Mouse (Mus musculus) liver, embryonic 14.5 days (tissue): ENCODE results near the gene Fes. TPM values are rescaled to one million over a fixed set of nuclear protein-coding genes. Genes with fewer than 3 reads are reported as not detected.

Source experiments
- ATAC-seq: fragments of 200-750 bp; cut with Nextera tagmentation; 2 replicates; pipeline ENCODE4 v1.8.0; 2017; ENCODE audit warnings: moderate number of reproducible peaks, mild to moderate bottlenecking, moderate library complexity; ENCODE audit not compliant: insufficient read depth
- DNase-seq, 3 experiments: peaks; one replicate each; pipeline ENCODE4 v3.0.0-alpha.2; 2012 to 2013; ENCODE audit warnings: low read depth in 3 of 3, low spot score in 3 of 3
- H3K27ac ChIP-seq: fragments of 300-500 bp; sonication (generic); 2 replicates; pipeline ENCODE4 v1.5.1; 2014; ENCODE audit warnings: moderate library complexity, mild to moderate bottlenecking, control low read depth, inconsistent platforms
- H3K27me3 ChIP-seq: fragments of 300-500 bp; sonication (generic); 2 replicates; pipeline ENCODE4 v1.6.1; 2014; ENCODE audit warnings: mild to moderate bottlenecking, low read length, moderate library complexity; ENCODE audit not compliant: control insufficient read depth, insufficient read depth
- H3K36me3 ChIP-seq: fragments of 300-500 bp; sonication (generic); replicated peaks from 2 replicates; pipeline ENCODE4 v1.6.1; 2014; ENCODE audit warnings: low read depth; ENCODE audit not compliant: control insufficient read depth, insufficient read depth
- H3K4me1 ChIP-seq, 2 experiments: fragments of 200-500 bp in 1 of 2; fragments of 300-500 bp in 1 of 2; sonication (generic) in 1 of 2; replicated peaks; 2 replicates each; pipeline ENCODE4 v1.6.1; 2012 to 2014; ENCODE audit warnings: antibody characterized with exemption in 1 of 2, inconsistent platforms in 1 of 2, low read length in 1 of 2; ENCODE audit not compliant: control insufficient read depth in 2 of 2, insufficient read depth in 2 of 2
- H3K4me2 ChIP-seq: fragments of 300-500 bp; sonication (generic); 2 replicates; pipeline ENCODE4 v1.6.1; 2014; ENCODE audit warnings: low read depth, mild to moderate bottlenecking, control low read depth, moderate library complexity
- H3K4me3 ChIP-seq, 2 experiments: fragments of 200-500 bp in 1 of 2; fragments of 300-500 bp in 1 of 2; sonication (generic) in 1 of 2; 2 replicates each; pipeline ENCODE4 v1.5.1; 2012 to 2014; ENCODE audit warnings: low read depth in 2 of 2, low read length in 2 of 2, mild to moderate bottlenecking in 2 of 2, control low read depth in 1 of 2, inconsistent platforms in 1 of 2, moderate library complexity in 1 of 2; ENCODE audit not compliant: insufficient read depth in 1 of 2
- H3K9ac ChIP-seq: fragments of 300-500 bp; sonication (generic); replicated peaks from 2 replicates; pipeline ENCODE4 v1.6.1; 2014; ENCODE audit warnings: mild to moderate bottlenecking, control low read depth, moderate library complexity
- H3K9me3 ChIP-seq: fragments of 300-500 bp; sonication (generic); 2 replicates; pipeline ENCODE4 v1.6.1; 2016; ENCODE audit warnings: low read length, mixed read lengths; ENCODE audit not compliant: control insufficient read depth
- CTCF ChIP-seq: IDR thresholded peaks from 2 replicates; pipeline ENCODE4 v1.5.1; 2016; ENCODE audit warnings: antibody characterized with exemption, low read depth, control low read depth
- EP300 ChIP-seq: IDR thresholded peaks from 2 replicates; pipeline ENCODE4 v1.6.1; 2016; ENCODE audit warnings: antibody characterized with exemption, low read depth
- WGBS: fragments of 180-500 bp; shearing (Covaris S2); extraction: QIAGEN DNeasy Blood & Tissue Kit; methylation state at CpG from one replicate; pipeline ENCODE4 v1.1.7; 2014; ENCODE audit not compliant: insufficient replicate concordance; 5-methylcytosine and 5-hydroxymethylcytosine counted together
- polyA plus RNA-seq, 2 experiments: library from polyadenylated mRNA; depleted of rRNA in 1 of 2; stranded (reverse) in 1 of 2; unstranded in 1 of 2; fragments of >200 nt; fragmentation: Nextera tagmentation in 1 of 2; extraction: Ambion mirVana in 1 of 2; gene quantifications; 2 replicates each; pipeline versions ENCODE4 v1.2.1 to v1.2.3; 2012 to 2014

Gene Fes
- polyA plus RNA-seq, 2 experiments = 9.0 to 11.9 TPM

GRCm38 (mm10) chr7:80426363-80426762 is 38.6 kb upstream of the Fes start:
- no peak overlapping the region for H3K9ac ChIP-seq
- 31% methylated on average over 7 of the region's 7 CpGs for WGBS
- H3K36me3 ChIP-seq = no peaks in the 10 kb centered on the region
- H3K27me3 ChIP-seq = no peaks in the 10 kb centered on the region
- no peak for TF ChIP-seq EP300
- no peak for TF ChIP-seq CTCF
- no peak overlapping the region for H3K27ac ChIP-seq
- ATAC-seq = no peak
- no peak overlapping the region for H3K4me3 ChIP-seq
- peak in 1 of 3 experiments; percentile 39 for DNase-seq
- H3K4me2 ChIP-seq = no peak overlapping the region
- peaks cover 0 to 6% of the 10 kb centered on the region in 2 experiments; a peak in 2 of 4 replicates for H3K4me1 ChIP-seq
- H3K9me3 ChIP-seq = no peaks in the 10 kb centered on the region

GRCm38 (mm10) chr7:80424722-80425121 is 37.0 kb upstream of the Fes start:
- no peaks in the 10 kb centered on the region for H3K27me3 ChIP-seq
- no peak for TF ChIP-seq EP300
- TF ChIP-seq CTCF = peak; percentile 64
- H3K36me3 ChIP-seq = no peaks in the 10 kb centered on the region
- ATAC-seq = no peak
- no peak overlapping the region for H3K27ac ChIP-seq
- H3K9me3 ChIP-seq = no peaks in the 10 kb centered on the region
- H3K4me1 ChIP-seq = peaks cover 0 to 6% of the 10 kb centered on the region in 2 experiments; a peak in 2 of 4 replicates
- no peak overlapping the region for H3K4me3 ChIP-seq
- WGBS = 49% methylated on average over 6 of the region's 6 CpGs
- H3K4me2 ChIP-seq = no peak overlapping the region
- DNase-seq = no peak
- H3K9ac ChIP-seq = no peak overlapping the region

- ATAC-seq (no peak), DNase-seq (no peak)
- no peaks in the 10 kb centered on the region for H3K36me3 ChIP-seq
- no peaks in the 10 kb centered on the region for H3K9me3 ChIP-seq
- H3K4me3 ChIP-seq = no peak overlapping the region; a peak in 1 of 4 replicates
- H3K27ac ChIP-seq = no peak overlapping the region
- no peak overlapping the region for H3K9ac ChIP-seq
- TF ChIP-seq EP300 (no peak), CTCF (no peak)
- H3K4me2 ChIP-seq = peak overlapping the region; percentile 48
- H3K4me1 ChIP-seq = peaks cover 0 to 17% of the 10 kb centered on the region in 2 experiments; a peak in 2 of 4 replicates
- H3K27me3 ChIP-seq = no peaks in the 10 kb centered on the region
- 18% methylated on average over 20 of the region's 20 CpGs for WGBS
These were observed 35.2 kb upstream of the Fes start for GRCm38 (mm10) chr7:80422759-80423480.

GRCm38 (mm10) chr7:80421576-80421975 is 33.8 kb upstream of the Fes start:
- H3K9me3 ChIP-seq = no peaks in the 10 kb centered on the region
- H3K4me3 ChIP-seq = no peak overlapping the region
- WGBS = 75% methylated on average over 6 of the region's 6 CpGs
- H3K9ac ChIP-seq = no peak overlapping the region
- no peak for DNase-seq
- H3K27me3 ChIP-seq = no peaks in the 10 kb centered on the region
- ATAC-seq = no peak
- no peak overlapping the region for H3K27ac ChIP-seq
- no peak overlapping the region for H3K4me2 ChIP-seq
- no peak for TF ChIP-seq CTCF
- no peaks in the 10 kb centered on the region for H3K36me3 ChIP-seq
- peaks cover 0 to 21% of the 10 kb centered on the region in 2 experiments; a peak in 2 of 4 replicates for H3K4me1 ChIP-seq

GRCm38 (mm10) chr7:80420586-80420985 is 32.8 kb upstream of the Fes start:
- peaks cover 0 to 20% of the 10 kb centered on the region in 2 experiments; a peak in 2 of 4 replicates for H3K4me1 ChIP-seq
- 79% methylated on average over 4 of the region's 4 CpGs for WGBS
- ATAC-seq (no peak), DNase-seq (no peak)
- H3K27me3 ChIP-seq = no peaks in the 10 kb centered on the region
- no peaks in the 10 kb centered on the region for H3K9me3 ChIP-seq
- no peak overlapping the region for H3K4me2 ChIP-seq
- H3K9ac ChIP-seq = no peak overlapping the region
- H3K36me3 ChIP-seq = no peaks in the 10 kb centered on the region
- no peak overlapping the region for H3K4me3 ChIP-seq
- no peak for TF ChIP-seq EP300
- TF ChIP-seq CTCF = no peak
- no peak overlapping the region for H3K27ac ChIP-seq
